Mouse (Mus musculus) cerebellum, adult 2 months (tissue): ENCODE measurements at regions not wholly inside any gene's neighbourhood (a gene's known extent, or its start where the extent isn't known, plus 50 kb on each side); places are given as distances from the start of the nearest gene placed in this dataset.
"Not testable (repeated sequence)": the region's sequence is repeated elsewhere in the genome, so short reads cannot be mapped to it uniquely, and the experiment has no call there.

Experiments
- DNase-seq, 2 experiments: peaks; one replicate each; pipeline ENCODE4 v3.0.0; 2021
- H3K27ac ChIP-seq: fragments of 200-500 bp; 2 replicates; pipeline ENCODE4 v1.5.1; 2012; ENCODE audit warnings: low read length, control low read depth, inconsistent platforms; ENCODE audit not compliant: insufficient read depth
- H3K27me3 ChIP-seq: fragments of 200-500 bp; 2 replicates; pipeline ENCODE4 v1.6.1; 2012; ENCODE audit warnings: inconsistent platforms, mild to moderate bottlenecking, low read length, moderate library complexity; ENCODE audit not compliant: control insufficient read depth, insufficient read depth
- H3K4me1 ChIP-seq: fragments of 200-500 bp; 2 replicates; pipeline ENCODE4 v1.6.1; 2011; ENCODE audit warnings: low read length; ENCODE audit not compliant: control insufficient read depth, insufficient read depth
- H3K4me3 ChIP-seq: fragments of 200-500 bp; replicated peaks from 2 replicates; pipeline ENCODE3; 2011; ENCODE audit warnings: mild to moderate bottlenecking, low read depth, low read length, control low read depth; ENCODE audit not compliant: insufficient read depth
- CTCF ChIP-seq: fragments of 200-500 bp; IDR thresholded peaks from 2 replicates; pipeline ENCODE4 v1.5.1; 2011; ENCODE audit warnings: low read depth, mild to moderate bottlenecking, control low read depth, low read length, moderate library complexity, borderline replicate concordance; ENCODE audit not compliant: insufficient read depth
- POLR2A ChIP-seq: fragments of 200-500 bp; IDR thresholded peaks from 2 replicates; pipeline ENCODE4 v1.6.1; 2011; ENCODE audit warnings: low read length, control low read depth, borderline replicate concordance; ENCODE audit not compliant: insufficient read depth
- WGBS: fragments of 180-500 bp; shearing (Covaris S2); methylation state at CpG from one replicate; pipeline ENCODE4 v1.1.7; 2018; 5-methylcytosine and 5-hydroxymethylcytosine counted together

DNA sequence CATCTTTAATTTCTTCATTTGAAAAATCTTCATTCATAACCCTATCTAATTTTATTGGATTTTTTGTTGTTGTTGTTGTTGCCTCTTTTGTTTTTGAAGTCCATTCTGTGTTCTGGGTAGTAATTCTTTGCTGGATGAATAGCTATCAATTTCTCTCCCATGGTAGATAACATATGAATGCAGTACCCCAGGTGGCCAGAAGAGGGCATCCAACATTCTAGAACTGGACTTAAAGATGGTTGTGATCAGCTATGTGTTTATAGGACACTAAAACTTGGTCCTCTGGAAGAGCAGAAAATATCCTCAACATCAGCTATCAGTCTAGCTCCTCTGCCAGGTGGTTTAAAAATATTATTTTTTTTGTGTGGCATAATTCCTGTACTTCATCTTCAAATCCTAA lies 73.0 kb downstream of the Prl2c3 start:
- DNase-seq, H3K4me1 ChIP-seq, H3K4me3 ChIP-seq, H3K27me3 ChIP-seq, H3K27ac ChIP-seq: not testable (repeated sequence)

DNA sequence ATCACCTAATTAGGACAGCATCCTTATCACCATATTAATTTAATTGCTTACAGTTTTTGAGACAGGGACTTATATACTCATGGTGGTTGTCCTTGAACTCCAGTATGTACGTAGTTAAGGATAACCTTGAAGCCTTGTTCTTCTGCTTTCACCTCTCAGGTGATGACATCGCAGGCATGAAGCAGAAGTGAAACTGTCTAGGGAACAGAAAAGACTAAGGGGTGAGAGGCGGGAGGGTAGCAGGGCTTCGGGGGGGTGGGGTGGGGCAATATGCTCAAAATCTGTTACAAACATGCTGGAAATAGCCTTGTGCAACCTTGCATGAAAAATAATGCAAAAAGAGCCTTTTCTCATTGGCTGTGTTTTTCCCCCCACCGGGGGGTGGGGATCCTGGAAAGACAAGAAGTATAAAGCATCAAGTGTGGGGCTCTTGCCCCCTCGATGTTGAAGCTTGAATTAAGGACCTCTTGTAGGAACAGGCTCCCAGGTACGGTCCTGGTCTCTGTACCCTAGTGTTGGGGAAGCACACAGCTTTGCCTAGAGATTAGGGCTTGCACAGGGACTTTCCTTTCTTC lies 81.8 kb downstream of the Prl2c3 start:
- H3K27me3 ChIP-seq, H3K4me1 ChIP-seq, H3K4me3 ChIP-seq, H3K27ac ChIP-seq, DNase-seq: not testable (repeated sequence)
- 89% methylated on average over 7 of the region's 7 CpGs for WGBS

DNA sequence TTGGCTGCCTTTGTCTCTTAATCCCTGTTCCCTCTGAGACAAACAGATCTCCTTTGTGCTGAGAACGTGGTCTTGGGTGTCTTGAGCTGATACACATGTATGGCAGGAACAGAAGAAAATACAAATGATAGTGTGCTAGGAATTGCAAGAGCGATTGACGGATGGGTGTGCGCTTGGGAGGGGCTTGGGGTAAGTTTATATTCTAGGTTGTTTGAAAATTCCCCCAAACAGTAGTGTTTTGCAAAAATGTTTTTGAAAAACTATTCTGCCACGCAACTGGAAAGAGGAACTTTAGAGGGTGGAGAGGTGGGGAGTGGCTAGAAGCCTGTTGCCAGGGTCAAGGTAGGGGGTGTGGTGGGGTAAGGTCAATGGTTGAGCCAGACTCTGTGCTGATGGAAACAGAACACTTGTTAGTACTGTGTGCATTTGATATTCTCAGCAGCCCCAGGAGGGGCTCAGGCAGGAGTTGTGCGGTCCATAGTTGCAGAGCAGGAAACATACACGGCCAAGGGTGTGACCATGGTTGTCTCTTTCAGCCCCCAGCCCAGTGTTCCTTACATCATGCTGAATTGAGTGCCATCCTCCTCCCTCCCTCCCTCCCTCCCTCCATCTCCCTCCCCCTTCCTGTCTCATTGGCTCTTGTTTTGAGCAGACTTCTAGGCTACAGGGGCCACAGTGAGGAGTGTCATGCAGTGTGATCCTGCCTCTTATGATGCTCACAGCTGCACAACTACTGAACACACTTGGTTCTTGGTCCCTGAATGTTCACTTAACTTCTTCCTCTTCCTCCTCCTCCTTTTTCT lies 88.2 kb downstream of the Prl2c3 start:
- Histone ChIP-seq H3K27me3 (no peaks in the 10 kb centered on the region), H3K4me3 (no peak overlapping the region), H3K4me1 (no peaks in the 10 kb centered on the region), H3K27ac (no peak overlapping the region)
- DNase-seq: no peak
- WGBS: 65% methylated on average over 7 of the region's 7 CpGs
- TF ChIP-seq POLR2A: no peak
- no peak for TF ChIP-seq CTCF

DNA sequence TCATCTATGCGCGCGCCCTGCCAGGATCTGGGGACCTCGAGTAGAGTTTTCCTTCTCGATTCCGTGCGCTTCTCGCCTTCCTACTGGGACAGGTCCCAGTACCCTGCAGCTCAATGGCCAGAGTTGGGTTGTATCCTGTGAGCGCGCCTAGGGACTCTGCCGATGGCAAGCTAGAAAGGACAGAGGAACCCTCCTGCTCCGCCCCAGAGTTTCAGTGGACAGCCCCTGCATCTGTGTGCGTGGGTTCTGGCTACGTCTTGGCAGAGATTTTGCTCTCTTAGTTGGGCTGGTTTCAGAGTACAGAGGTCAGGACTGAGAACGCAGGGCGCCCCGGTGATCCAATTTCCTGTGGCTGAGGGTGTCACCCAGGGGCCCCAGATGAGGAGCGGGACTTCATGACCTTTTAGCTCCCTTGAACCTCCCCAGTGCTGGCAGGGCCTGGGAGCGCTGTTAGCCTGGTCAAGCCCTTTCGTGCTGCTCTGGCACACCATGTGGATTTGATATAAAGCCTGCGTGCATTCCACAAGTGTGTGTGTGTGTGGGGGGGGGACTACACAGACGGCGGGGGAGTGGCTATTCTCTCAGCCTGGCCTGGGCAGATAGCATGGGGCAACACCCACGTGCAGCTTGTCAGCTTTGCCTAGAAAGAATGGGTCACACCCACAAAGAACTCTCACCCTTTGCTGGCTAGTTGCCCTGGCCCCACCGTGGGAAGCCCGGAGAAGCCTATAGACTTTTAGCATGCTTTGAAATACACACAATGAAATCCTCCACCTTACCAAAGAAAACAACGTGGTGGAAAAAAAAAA lies 96.9 kb downstream of the Prl2c3 start:
- whole genome bisulfite sequencing: 2% methylated on average over 19 of the region's 27 CpGs

DNA sequence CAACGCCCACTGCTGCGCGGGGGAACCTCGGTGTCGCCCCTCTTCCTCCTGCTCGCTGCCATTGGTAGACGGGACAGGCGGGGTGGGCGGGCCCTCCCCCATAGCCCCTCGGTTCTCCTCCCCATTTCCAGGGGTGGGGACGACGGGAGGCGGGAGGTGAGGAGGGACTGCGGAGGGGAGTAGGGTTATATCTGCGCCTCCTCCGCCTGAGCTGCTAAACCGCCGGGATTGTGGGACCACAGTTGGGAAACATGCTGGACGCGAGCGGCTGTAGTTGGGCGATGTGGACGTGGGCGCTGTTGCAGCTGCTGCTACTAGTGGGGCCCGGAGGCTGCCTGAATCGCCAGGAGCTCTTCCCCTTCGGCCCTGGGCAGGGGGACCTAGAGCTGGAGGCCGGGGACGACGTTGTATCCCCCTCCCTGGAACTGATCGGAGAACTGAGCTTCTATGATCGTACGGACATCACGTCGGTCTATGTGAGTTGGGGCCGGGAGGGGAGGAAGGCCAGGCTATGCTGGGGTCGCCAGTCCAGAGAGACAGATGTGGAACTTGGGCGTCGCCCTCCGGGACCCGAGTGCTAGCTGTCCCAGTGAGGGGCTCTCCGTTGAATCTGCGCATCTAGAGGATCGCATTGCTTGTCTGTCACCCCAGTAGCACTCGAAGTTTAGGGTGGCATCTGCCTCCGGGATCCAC lies 97.6 kb downstream of the Prl2c3 start:
- not testable (repeated sequence) for H3K27ac ChIP-seq, DNase-seq, H3K4me3 ChIP-seq, H3K4me1 ChIP-seq, H3K27me3 ChIP-seq
- under 1% methylated on average over 33 of the region's 46 CpGs for WGBS

More for the DNA sequence above, 96.9 kb downstream of the Prl2c3 start:
- H3K27ac ChIP-seq, H3K4me1 ChIP-seq, H3K27me3 ChIP-seq, H3K4me3 ChIP-seq, DNase-seq: not testable (repeated sequence)

DNA sequence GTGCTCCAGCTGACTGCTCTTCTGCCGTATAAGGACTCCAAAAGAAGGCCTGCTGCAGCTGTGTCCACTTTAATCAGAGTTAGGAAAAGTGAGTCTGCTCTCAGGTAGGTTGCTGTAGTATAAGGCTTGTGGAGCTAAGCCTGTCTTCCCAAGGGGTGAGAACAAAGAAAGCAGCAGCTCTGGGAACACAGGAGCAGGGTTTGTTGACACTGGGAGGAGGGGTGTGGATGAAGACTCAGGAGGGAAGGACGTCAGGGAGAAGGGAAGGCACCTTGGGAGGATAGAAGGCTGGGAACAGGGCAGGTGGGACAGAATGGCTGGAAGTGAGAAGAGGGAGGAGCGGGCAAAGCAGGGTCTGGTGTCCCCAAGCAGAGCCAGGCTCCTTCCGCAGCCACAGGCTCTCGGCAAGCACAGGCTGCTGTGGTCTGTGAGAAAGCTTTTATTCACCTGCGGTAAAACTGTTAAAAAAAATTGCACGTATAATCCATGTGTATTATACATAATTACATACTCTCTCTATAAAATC lies 106.2 kb downstream of the Prl2c3 start:
- WGBS: 63% methylated on average over 6 of the region's 7 CpGs
- not testable (repeated sequence) for H3K27me3 ChIP-seq, DNase-seq, H3K4me1 ChIP-seq, H3K27ac ChIP-seq, H3K4me3 ChIP-seq

DNA sequence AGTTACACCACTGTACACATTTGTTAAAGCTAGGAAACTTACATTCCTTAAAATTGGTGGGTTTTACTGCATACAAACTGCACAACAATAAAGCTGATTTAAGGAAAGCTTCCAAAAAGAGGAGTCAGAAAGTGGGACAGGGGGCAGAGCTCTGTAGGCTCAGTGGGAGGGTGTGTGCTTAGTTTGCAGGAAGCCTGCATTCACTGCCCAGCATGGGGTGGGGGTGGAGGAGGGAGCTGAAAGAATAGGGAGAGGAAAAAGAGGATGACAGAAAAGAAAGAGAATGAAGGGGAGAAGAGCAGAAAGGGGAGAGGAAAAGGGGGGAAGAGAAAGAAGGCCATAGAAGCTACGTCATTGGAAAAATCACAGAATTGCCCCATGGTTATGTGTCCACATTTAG lies 111.1 kb downstream of the Prl2c3 start:
- DNase-seq, H3K27me3 ChIP-seq, H3K4me1 ChIP-seq, H3K4me3 ChIP-seq, H3K27ac ChIP-seq: not testable (repeated sequence)
- no CpG with 5 or more reads among the region's 1 CpGs for WGBS

DNA sequence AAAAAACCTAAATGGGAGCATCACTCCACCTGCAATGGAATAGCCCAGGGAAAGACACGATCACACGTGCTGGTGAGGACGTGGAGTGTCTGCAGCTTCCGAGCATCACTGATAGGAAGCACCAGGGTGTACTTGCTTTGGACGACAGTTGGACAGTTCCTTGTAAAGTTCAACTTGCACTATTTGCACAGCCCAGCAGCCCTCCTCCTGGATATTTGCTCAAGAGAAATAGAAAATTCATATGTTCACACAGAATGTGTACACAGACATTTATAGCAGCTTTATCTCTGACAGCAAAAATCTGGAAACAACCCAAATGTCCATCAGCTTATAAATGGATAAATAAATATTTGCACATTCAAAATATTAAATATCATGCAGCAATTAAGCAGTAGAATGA lies 111.7 kb downstream of the Prl2c3 start:
- H3K27me3 ChIP-seq, H3K27ac ChIP-seq, H3K4me1 ChIP-seq, DNase-seq, H3K4me3 ChIP-seq: not testable (repeated sequence)
- 68% methylated on average over 2 of the region's 5 CpGs for WGBS

DNA sequence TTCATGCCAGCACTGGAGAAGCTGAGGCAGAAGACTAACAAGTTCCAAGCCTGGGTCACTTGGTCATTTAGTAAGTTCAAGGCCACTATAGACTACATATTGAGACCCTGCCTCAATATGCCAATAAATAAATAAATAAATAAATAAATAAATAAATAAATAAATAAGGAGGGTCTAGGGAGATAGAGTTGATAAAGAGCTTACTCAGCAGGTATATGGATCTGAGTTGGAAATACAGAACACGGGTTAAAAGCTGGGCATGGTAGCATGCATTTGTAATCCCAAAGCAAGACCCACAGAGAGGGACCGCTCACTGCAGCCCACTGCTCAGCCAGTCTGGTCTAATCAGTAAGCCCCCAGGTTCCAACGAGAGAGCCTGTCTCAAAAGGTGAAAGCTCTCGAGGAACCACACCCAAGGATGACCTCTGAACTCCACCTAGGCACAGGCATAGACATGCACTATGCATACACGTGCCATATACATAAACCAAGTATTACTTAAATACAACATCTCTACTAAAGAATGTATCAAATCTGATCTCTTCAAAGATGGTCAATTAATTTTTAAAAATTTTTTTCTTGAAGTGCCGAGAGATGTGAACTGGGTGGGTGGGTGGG lies 115.4 kb downstream of the Ero1lb start:
- DNase-seq, H3K27me3 ChIP-seq, H3K27ac ChIP-seq, H3K4me3 ChIP-seq, H3K4me1 ChIP-seq: not testable (repeated sequence)
- WGBS: 77% methylated on average over 6 of the region's 6 CpGs
